Mouse (Mus musculus): ENCODE measurements around the gene Cd274.
"Not testable (repeated sequence)": the region's sequence is repeated elsewhere in the genome, so short reads cannot be mapped to it uniquely, and the experiment has no call there.

- TF ChIP-seq CTCF (IDR thresholded peaks at IDR 0.05; ENCODE audit: low read depth, low read length); POLR2A (IDR thresholded peaks at IDR 0.05; ENCODE audit: insufficient read depth, low read length); EP300 (IDR thresholded peaks at IDR 0.05; ENCODE audit: insufficient read depth, low read depth, low read length): not testable (repeated sequence)
These were observed 47.7 kb downstream of the Cd274 start for GRCm38 (mm10) chr19:29414917-29415316.

All from ES-Bruce4 (cell line).